Mouse (Mus musculus) frontal cortex, postnatal 36 days (tissue): ENCODE results near the gene Gm9936.
A peak's percentile ranks its signal among the peaks of the same experiment; 100 is the strongest.
"Not testable (repeated sequence)": the region's sequence is repeated elsewhere in the genome, so short reads cannot be mapped to it uniquely, and the experiment has no call there.

Experiments
- DNase-seq, 2 experiments: peaks; one replicate each; pipeline ENCODE4 v3.0.0; 2022; ENCODE audit warnings: low spot score in 2 of 2

Gene Gm9936

GRCm38 (mm10) chr5:114858582-114858981, at the start of gene Gm9936:
Gm9936 (minus strand) TSS chr5:114858682.
- no peak for DNase-seq

GRCm38 (mm10) chr5:114902413-114902812, 43.9 kb upstream of the Gm9936 start:
- DNase-seq: no peak

- no peak for DNase-seq
Observed at GRCm38 (mm10) chr5:114898857-114899256, 40.4 kb upstream of the Gm9936 start.

GRCm38 (mm10) chr5:114897374-114897793, 38.9 kb upstream of the Gm9936 start:
- no peak for DNase-seq

- no peak for DNase-seq
Observed at GRCm38 (mm10) chr5:114896688-114897373, 38.3 kb upstream of the Gm9936 start, which contains the start of gene Oasl2. Oasl2 (plus strand) TSS chr5:114896936.

- no peak for DNase-seq
Observed at GRCm38 (mm10) chr5:114895542-114895941, 37.1 kb upstream of the Gm9936 start.

GRCm38 (mm10) chr5:114888995-114889394, 30.5 kb upstream of the Gm9936 start:
- no peak for DNase-seq

GRCm38 (mm10) chr5:114886801-114887200, 28.3 kb upstream of the Gm9936 start:
- DNase-seq: no peak

- DNase-seq: no peak
Observed at GRCm38 (mm10) chr5:114883022-114883421, 24.5 kb upstream of the Gm9936 start.

GRCm38 (mm10) chr5:114882319-114882718, 23.8 kb upstream of the Gm9936 start:
- DNase-seq: not testable (repeated sequence)

- no peak for DNase-seq
Observed at GRCm38 (mm10) chr5:114879399-114879798, 20.9 kb upstream of the Gm9936 start.

- DNase-seq: no peak
Observed at GRCm38 (mm10) chr5:114877487-114877886, 19.0 kb upstream of the Gm9936 start.

- no peak for DNase-seq
Observed at GRCm38 (mm10) chr5:114876331-114876730, 17.8 kb upstream of the Gm9936 start.

GRCm38 (mm10) chr5:114875858-114876257, 17.4 kb upstream of the Gm9936 start:
- no peak for DNase-seq

- no peak for DNase-seq
Observed at GRCm38 (mm10) chr5:114865279-114865678, 6.8 kb upstream of the Gm9936 start.

GRCm38 (mm10) chr5:114864813-114865212, 6.3 kb upstream of the Gm9936 start:
- no peak for DNase-seq

GRCm38 (mm10) chr5:114861730-114862129, 3.2 kb upstream of the Gm9936 start:
- no peak for DNase-seq

GRCm38 (mm10) chr5:114859253-114859652, 771 bp upstream of the Gm9936 start:
- DNase-seq: peak; percentile 55 to 80

GRCm38 (mm10) chr5:114853364-114853763, 5.1 kb downstream of the Gm9936 start, which contains the start of gene 4930519G04Rik:
4930519G04Rik (plus strand) TSS chr5:114853664.
- not testable (repeated sequence) for DNase-seq

- DNase-seq: no peak
Observed at GRCm38 (mm10) chr5:114851565-114852236, 6.8 kb downstream of the Gm9936 start.

- DNase-seq: not testable (repeated sequence)
Observed at GRCm38 (mm10) chr5:114844371-114844770, 14.1 kb downstream of the Gm9936 start.

GRCm38 (mm10) chr5:114842674-114843073, 15.8 kb downstream of the Gm9936 start:
- no peak for DNase-seq

- not testable (repeated sequence) for DNase-seq
Observed at GRCm38 (mm10) chr5:114842155-114842554, 16.3 kb downstream of the Gm9936 start.
